Comparison of ENCODE assay signal across 10 mouse cellular contexts in the genomic region with DNA sequence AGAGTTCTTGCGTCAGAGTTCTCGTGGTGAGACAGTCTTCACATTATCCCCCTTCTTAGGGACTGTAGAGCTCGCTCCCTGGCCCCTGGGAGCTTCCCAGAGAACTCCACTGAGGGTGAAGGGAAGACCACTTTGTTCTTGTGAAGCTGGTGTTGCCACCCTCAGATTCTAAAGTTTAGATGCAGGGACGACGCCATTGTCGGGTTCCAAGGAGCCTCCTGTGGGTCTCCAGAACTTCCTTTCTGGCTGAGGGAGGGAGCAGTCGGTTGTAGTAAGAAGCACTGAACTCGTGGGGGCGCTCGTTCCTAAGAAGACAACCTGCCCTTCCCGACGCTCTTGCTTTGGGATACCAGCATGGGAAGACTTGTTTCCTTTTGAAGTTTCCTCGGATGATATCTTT. TPM values are rescaled to one million over a fixed set of nuclear protein-coding genes. Genes with fewer than 3 reads are reported as not detected.
A peak's percentile ranks its signal among the peaks of the same experiment; 100 is the strongest.
DNase-seq lines count a peak whose midpoint lies in the region; ATAC-seq and TF ChIP-seq lines count a peak whose summit lies in the region.
"Not testable (repeated sequence)": the region's sequence is repeated elsewhere in the genome, so short reads cannot be mapped to it uniquely, and the experiment has no call there.
"Had no signal": no experiment of that assay in that cellular context is flagged by ENCODE, and none has a peak within 500 bp of the region (broad histone marks: within the 10 kb centered on the region; RNA-seq: fewer than 3 reads in every experiment).

Gene Nat8f3 (minus strand): TSS at position 223 of the 400 bp plus-strand sequence.

- H3K4me3 ChIP-seq in forebrain, embryonic 14.5 days (ENCODE audit: low read depth, low read length); heart, postnatal 0 days (ENCODE audit: low read depth, low read length); liver, adult 2 months (ENCODE audit: insufficient read depth, low read depth, low read length): not testable (repeated sequence)

- WGBS in forebrain, embryonic 14.5 days, result 69% methylated on average over 13 of the region's 13 CpGs
- 66% methylated on average over 12 of the region's 13 CpGs for WGBS in heart, postnatal 0 days
- 51% methylated on average over 13 of the region's 13 CpGs for WGBS in liver, adult 2 months

- H3K4me2 ChIP-seq in forebrain, embryonic 14.5 days (ENCODE audit: low read length); heart, postnatal 0 days (ENCODE audit: low read depth, low read length): not testable (repeated sequence)

- not testable (repeated sequence) for H3K79me2 ChIP-seq in liver, adult 2 months (ENCODE audit: control insufficient read depth, insufficient read depth, low read length)

- not testable (repeated sequence) for TF ChIP-seq EP300 in heart, postnatal 0 days (IDR thresholded peaks at IDR 0.05; ENCODE audit: low read depth)

- not testable (repeated sequence) for H3K36me3 ChIP-seq in forebrain, embryonic 14.5 days (ENCODE audit: control insufficient read depth, insufficient read depth, low read length); heart, postnatal 0 days (replicated peaks; ENCODE audit: control insufficient read depth, insufficient read depth, low read length); liver, adult 2 months (ENCODE audit: control insufficient read depth, insufficient read depth, low read length)

- peak; percentile 1 for DNase-seq in Muller cell, postnatal 12 days (ENCODE audit: inconsistent ontology term)
- DNase-seq in cerebellum, adult 11-12 months, result peak; percentile 32
- DNase-seq in forebrain, embryonic 14.5 days (ENCODE audit: low spot score), result peak; percentile 10
- not testable (repeated sequence) for DNase-seq in heart, postnatal 0 days (ENCODE audit: low spot score); urinary bladder, adult 2 months (ENCODE audit: low spot score)
- peak; percentile 15 for DNase-seq in kidney, postnatal 14 days
- DNase-seq in liver, adult 2 months (ENCODE audit: extremely low read depth, low read depth, low spot score), result peak; percentile 25
- DNase-seq in retina, adult 2 months (ENCODE audit: low read depth, low spot score), result peak; percentile 6

- ATAC-seq in forebrain, embryonic 14.5 days; heart, postnatal 0 days (ENCODE audit: insufficient read depth, low read depth): not testable (repeated sequence)

- H3K9me3 ChIP-seq in forebrain, embryonic 14.5 days (replicated peaks; ENCODE audit: control insufficient read depth, low read length); heart, postnatal 0 days (replicated peaks; ENCODE audit: control insufficient read depth, low read length): not testable (repeated sequence)

- not testable (repeated sequence) for H3K27ac ChIP-seq in forebrain, embryonic 14.5 days (ENCODE audit: low read depth, low read length); heart, postnatal 0 days (ENCODE audit: low read depth); liver, adult 2 months (replicated peaks; ENCODE audit: insufficient read depth, low read depth, low read length)

- TF ChIP-seq POLR2A in liver, adult 2 months (IDR thresholded peaks at IDR 0.05; ENCODE audit: extremely low read depth, insufficient read depth, low read length), result not testable (repeated sequence)

- H3K9ac ChIP-seq in forebrain, embryonic 14.5 days (ENCODE audit: low read length); heart, postnatal 0 days (replicated peaks; ENCODE audit: low read depth, low read length); liver, adult 2 months (ENCODE audit: low read depth, low read length): not testable (repeated sequence)

- H3K27me3 ChIP-seq in forebrain, embryonic 14.5 days (replicated peaks; ENCODE audit: control insufficient read depth, insufficient read depth, low read length); heart, postnatal 0 days (ENCODE audit: control insufficient read depth, insufficient read depth, low read length); liver, adult 2 months (ENCODE audit: control insufficient read depth, insufficient read depth, low read length): not testable (repeated sequence)

- not testable (repeated sequence) for H3K4me1 ChIP-seq in forebrain, embryonic 14.5 days (ENCODE audit: control insufficient read depth, insufficient read depth, low read length); heart, postnatal 0 days (ENCODE audit: control insufficient read depth, insufficient read depth); liver, adult 2 months (ENCODE audit: control insufficient read depth, insufficient read depth, low read length)

- TF ChIP-seq CTCF in heart, postnatal 0 days (IDR thresholded peaks at IDR 0.05; ENCODE audit: low read depth), result 0 out of 2 replicates have a peak, but pooled peaks have one; percentile 1
- peak; percentile 26; the same call in 1 of the 2 replicates for TF ChIP-seq CTCF in liver, adult 2 months (IDR thresholded peaks at IDR 0.05; ENCODE audit: low read depth, low read length)

RNA-seq across cellular contexts. Expression of gene Nat8f3, which starts in this region (rescaled TPM):
- polyA plus RNA-seq in forebrain, embryonic 14.5 days (2014; fragmentation: Nextera tagmentation; extraction: Ambion mirVana), result not detected in 2 replicates
- not detected in 2 replicates for total RNA-seq in heart, postnatal 0 days (2014; rRNA removed; ENCODE audit: low replicate concordance)
- 0.11 TPM in 1 of 2 replicates, not detected in the other for polyA plus RNA-seq in heart, postnatal 0 days (2015; fragmentation: Nextera tagmentation; extraction: Ambion mirVana)
- 0.20 and 0.28 TPM in 2 replicates for total RNA-seq in liver, adult 2 months (2014; rRNA removed)
- polyA plus RNA-seq in liver, adult 2 months (2012; rRNA removed), result 0.06 and 0.16 TPM in 2 replicates
- polyA plus RNA-seq in urinary bladder, adult 2 months (2012; rRNA removed), result 11.4 and 11.6 TPM in 2 replicates
- total RNA-seq: hematopoietic stem cell, adult 5-6 weeks had no signal
- polyA plus RNA-seq: liver, embryonic 15.5 days had no signal

Comparison
In these comparisons a context has a peak if more than half of its experiments do, and no peak if none do; other contexts are left out.
1. RNA of gene Nat8f3 (polyA plus RNA-seq): 11.4 to 11.6 TPM in urinary bladder, adult 2 months; 0.06 to 0.16 TPM in liver, adult 2 months, 0.11 TPM in heart, postnatal 0 days and not detected in forebrain, embryonic 14.5 days; every median in the first group is over 10 times any median in the second.
2. Peak in DNase-seq in forebrain, embryonic 14.5 days; RNA of the gene not detected or under 1 TPM.
3. Peak in DNase-seq in liver, adult 2 months; RNA of the gene not detected or under 1 TPM.